Mouse (Mus musculus): ENCODE results near the gene Tom1. TPM values are rescaled to one million over a fixed set of nuclear protein-coding genes. Genes with fewer than 3 reads are reported as not detected.

Gene Tom1
- polyA plus RNA-seq, 1 experiment from 2014 or later = 32.6 TPM

- Histone ChIP-seq H3K36me3 (no peaks in the 10 kb centered on the region), H3K9me3 (no peaks in the 10 kb centered on the region), H3K4me2 (replicated peaks) (no peak overlapping the region), H3K4me1 (replicated peaks) (peaks cover 4% of the 10 kb centered on the region; the same call in 1 of the 2 replicates), H3K4me3 (replicated peaks) (no peak overlapping the region), H3K27ac (no peak overlapping the region), H3K27me3 (replicated peaks) (no peaks in the 10 kb centered on the region), H3K9ac (no peak overlapping the region)
- no peak for ATAC-seq
- 72% methylated on average over 9 of the region's 9 CpGs for WGBS
Observed at GRCm38 (mm10) chr8:75081364-75082040, 48.0 kb downstream of the Tom1 start.

GRCm38 (mm10) chr8:75082181-75082805, 48.8 kb downstream of the Tom1 start:
- Histone ChIP-seq H3K4me3 (replicated peaks) (no peak overlapping the region), H3K4me2 (replicated peaks) (no peak overlapping the region), H3K9ac (no peak overlapping the region), H3K9me3 (no peaks in the 10 kb centered on the region), H3K27me3 (replicated peaks) (no peaks in the 10 kb centered on the region), H3K36me3 (no peaks in the 10 kb centered on the region), H3K4me1 (replicated peaks) (peaks cover 4% of the 10 kb centered on the region; the same call in 1 of the 2 replicates), H3K27ac (no peak overlapping the region)
- no peak for ATAC-seq
- 60% methylated on average over 6 of the region's 6 CpGs for WGBS

- 1% methylated on average over 17 of the region's 17 CpGs for WGBS
- Histone ChIP-seq H3K4me2 (replicated peaks) (peak overlapping the region; percentile 55), H3K4me1 (replicated peaks) (peaks cover 4% of the 10 kb centered on the region; the same call in 1 of the 2 replicates), H3K27me3 (replicated peaks) (no peaks in the 10 kb centered on the region), H3K36me3 (no peaks in the 10 kb centered on the region), H3K27ac (no peak overlapping the region), H3K9me3 (no peaks in the 10 kb centered on the region), H3K9ac (peak overlapping the region; percentile 8; the same call in 1 of the 2 replicates), H3K4me3 (replicated peaks) (peak overlapping the region; percentile 27)
- peak; percentile 96 for ATAC-seq
Observed at GRCm38 (mm10) chr8:75083846-75084245, 50.3 kb downstream of the Tom1 start.

- Histone ChIP-seq H3K9me3 (no peaks in the 10 kb centered on the region), H3K36me3 (no peaks in the 10 kb centered on the region), H3K4me1 (replicated peaks) (peaks cover 10% of the 10 kb centered on the region), H3K4me2 (replicated peaks) (0 out of 2 replicates have a peak overlapping the region, but pooled peaks have one; percentile 55), H3K9ac (no peak overlapping the region), H3K27ac (no peak overlapping the region), H3K27me3 (replicated peaks) (no peaks in the 10 kb centered on the region), H3K4me3 (replicated peaks) (no peak overlapping the region)
- ATAC-seq = no peak
- 67% methylated on average over 3 of the region's 3 CpGs for WGBS
Observed at GRCm38 (mm10) chr8:75084382-75085064, 51.0 kb downstream of the Tom1 start.

GRCm38 (mm10) chr8:75086002-75086401, 52.5 kb downstream of the Tom1 start:
- Histone ChIP-seq H3K4me1 (replicated peaks) (peaks cover 10% of the 10 kb centered on the region), H3K9ac (no peak overlapping the region), H3K27me3 (replicated peaks) (no peaks in the 10 kb centered on the region), H3K27ac (no peak overlapping the region), H3K4me3 (replicated peaks) (no peak overlapping the region), H3K36me3 (no peaks in the 10 kb centered on the region), H3K4me2 (replicated peaks) (no peak overlapping the region), H3K9me3 (no peaks in the 10 kb centered on the region)
- ATAC-seq = no peak
- 75% methylated on average over 2 of the region's 2 CpGs for WGBS

GRCm38 (mm10) chr8:75087127-75087526, 53.6 kb downstream of the Tom1 start:
- H3K9me3 ChIP-seq = no peaks in the 10 kb centered on the region
- H3K9ac ChIP-seq = no peak overlapping the region
- H3K4me3 ChIP-seq (replicated peaks) = no peak overlapping the region
- no peaks in the 10 kb centered on the region for H3K36me3 ChIP-seq
- H3K27ac ChIP-seq = no peak overlapping the region
- H3K4me1 ChIP-seq (replicated peaks) = peaks cover 10% of the 10 kb centered on the region
- no peak overlapping the region for H3K4me2 ChIP-seq (replicated peaks)
- H3K27me3 ChIP-seq (replicated peaks) = no peaks in the 10 kb centered on the region
- ATAC-seq = no peak

- H3K9ac ChIP-seq = peak overlapping the region; percentile 17; the same call in 1 of the 2 replicates
- ATAC-seq = peak; percentile 42
Observed at GRCm38 (mm10) chr8:75088989-75089881, 55.7 kb downstream of the Tom1 start.

GRCm38 (mm10) chr8:75090781-75091365, 57.4 kb downstream of the Tom1 start:
- WGBS = 83% methylated on average over 4 of the region's 4 CpGs
- Histone ChIP-seq H3K27ac (no peak overlapping the region), H3K9me3 (no peaks in the 10 kb centered on the region), H3K36me3 (no peaks in the 10 kb centered on the region), H3K27me3 (replicated peaks) (no peaks in the 10 kb centered on the region), H3K9ac (no peak overlapping the region), H3K4me3 (replicated peaks) (no peak overlapping the region), H3K4me2 (replicated peaks) (no peak overlapping the region), H3K4me1 (replicated peaks) (peaks cover 11% of the 10 kb centered on the region)
- no peak for ATAC-seq

More at GRCm38 (mm10) chr8:75088989-75089881, 55.7 kb downstream of the Tom1 start:
- H3K27me3 ChIP-seq (replicated peaks) = no peaks in the 10 kb centered on the region
- H3K4me1 ChIP-seq (replicated peaks) = peaks cover 11% of the 10 kb centered on the region
- WGBS = 6% methylated on average over 6 of the region's 6 CpGs
- no peaks in the 10 kb centered on the region for H3K36me3 ChIP-seq
- peak overlapping the region; percentile 69 for H3K27ac ChIP-seq
- H3K9me3 ChIP-seq = no peaks in the 10 kb centered on the region
- peak overlapping the region; percentile 42 for H3K4me2 ChIP-seq (replicated peaks)
- 0 out of 2 replicates have a peak overlapping the region, but pooled peaks have one; percentile 2 for H3K4me3 ChIP-seq (replicated peaks)

GRCm38 (mm10) chr8:75093399-75094156, 60.1 kb downstream of the Tom1 start, which contains the start of gene Hmox1:
Hmox1 (plus strand) TSS chr8:75093621.
- Histone ChIP-seq H3K4me2 (replicated peaks) (peak within 1 kb of the TSS; percentile 93), H3K4me1 (replicated peaks) (peaks cover 11% of the 10 kb centered on the region), H3K27me3 (replicated peaks) (no peaks in the 10 kb centered on the region), H3K9ac (peak within 1 kb of the TSS; percentile 69), H3K36me3 (no peaks in the 10 kb centered on the region), H3K27ac (peak within 1 kb of the TSS; percentile 56; the same call in 1 of the 2 replicates), H3K9me3 (no peaks in the 10 kb centered on the region), H3K4me3 (replicated peaks) (peak within 1 kb of the TSS; percentile 59)
- under 1% methylated on average over 36 of the region's 36 CpGs for WGBS
- ATAC-seq = peak; percentile 95

GRCm38 (mm10) chr8:75102956-75103355, 69.5 kb downstream of the Tom1 start:
- Histone ChIP-seq H3K9me3 (no peaks in the 10 kb centered on the region), H3K27ac (no peak overlapping the region), H3K27me3 (replicated peaks) (no peaks in the 10 kb centered on the region), H3K36me3 (no peaks in the 10 kb centered on the region), H3K4me3 (replicated peaks) (no peak overlapping the region), H3K9ac (no peak overlapping the region), H3K4me1 (replicated peaks) (no peaks in the 10 kb centered on the region), H3K4me2 (replicated peaks) (no peak overlapping the region)
- WGBS = 78% methylated on average over 4 of the region's 4 CpGs
- ATAC-seq = no peak

GRCm38 (mm10) chr8:75103376-75103878, 69.9 kb downstream of the Tom1 start:
- no peaks in the 10 kb centered on the region for H3K9me3 ChIP-seq
- H3K9ac ChIP-seq = no peak overlapping the region
- H3K27ac ChIP-seq = no peak overlapping the region
- ATAC-seq = no peak
- WGBS = 51% methylated on average over 8 of the region's 8 CpGs
- H3K4me2 ChIP-seq (replicated peaks) = no peak overlapping the region
- H3K4me1 ChIP-seq (replicated peaks) = no peaks in the 10 kb centered on the region
- no peaks in the 10 kb centered on the region for H3K36me3 ChIP-seq
- H3K4me3 ChIP-seq (replicated peaks) = no peak overlapping the region
- H3K27me3 ChIP-seq (replicated peaks) = no peaks in the 10 kb centered on the region
